ENCODE assay signal across 20 mouse cellular contexts in the genomic region with DNA sequence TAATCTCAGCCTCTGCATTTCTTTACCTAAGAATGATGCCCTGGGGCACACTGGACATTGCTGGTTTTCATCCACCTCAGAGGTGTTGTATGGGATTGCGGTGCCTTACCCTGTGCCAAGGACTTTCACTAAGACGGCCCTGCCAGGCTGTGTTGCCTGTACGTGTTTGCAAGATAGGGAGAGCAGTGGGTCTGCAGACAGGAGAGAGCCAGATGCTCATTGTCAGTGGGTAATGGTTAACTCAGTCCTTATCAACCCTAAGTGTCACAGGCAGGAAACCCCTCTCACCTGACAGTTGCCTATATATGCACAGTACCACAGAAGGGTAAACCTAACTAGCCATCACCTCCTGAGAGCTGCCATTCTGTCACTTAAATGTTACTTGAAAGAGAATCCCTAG.
A peak's percentile ranks its signal among the peaks of the same experiment; 100 is the strongest.
DNase-seq lines count a peak whose midpoint lies in the region; ATAC-seq and TF ChIP-seq lines count a peak whose summit lies in the region.
"Had no signal": no experiment of that assay in that cellular context is flagged by ENCODE, and none has a peak within 500 bp of the region (broad histone marks: within the 10 kb centered on the region; RNA-seq: fewer than 3 reads in every experiment).

No protein-coding gene starts in this region.

- TF ChIP-seq CTCF in left cerebral cortex, adult 2 months (IDR thresholded peaks at IDR 0.05), result no peak

- intact Hi-C loops in heart, postnatal 14 days (cut with DNase I), result loop anchor here (5.0 kb wide), 1 partner anchor 109 kb away; a partner anchor contains a TSS
- intact Hi-C loops in left cerebral cortex, adult 2 months (cut with DNase I), result no loop called here

- peak overlapping the region; percentile 7; the same call in 1 of the 2 replicates for H3K27ac ChIP-seq in forebrain, embryonic 11.5 days (ENCODE audit: low read depth, low read length)
- no peak overlapping the region; the same call in 1 of the 2 replicates for H3K27ac ChIP-seq in forebrain, embryonic 12.5 days
- H3K27ac ChIP-seq in heart, embryonic 15.5 days, result peak overlapping the region; percentile 27; the same call in 1 of the 2 replicates
- 0 out of 2 replicates have a peak overlapping the region, but pooled peaks have one; percentile 32 for H3K27ac ChIP-seq in left cerebral cortex, adult 2 months
- H3K27ac ChIP-seq in neural tube, embryonic 13.5 days (replicated peaks), result peak overlapping the region; percentile 40
- H3K27ac ChIP-seq: limb, embryonic 15.5 days; lung, embryonic 15.5 days had no signal

- no peak overlapping the region for H3K9ac ChIP-seq in forebrain, embryonic 11.5 days (ENCODE audit: low read length)
- no peak overlapping the region for H3K9ac ChIP-seq in forebrain, embryonic 12.5 days
- H3K9ac ChIP-seq in heart, embryonic 15.5 days, result no peak overlapping the region
- H3K9ac ChIP-seq in neural tube, embryonic 13.5 days, result no peak overlapping the region
- H3K9ac ChIP-seq: hindbrain, embryonic 15.5 days; limb, embryonic 15.5 days; lung, embryonic 15.5 days had no signal

- H3K4me2 ChIP-seq in forebrain, embryonic 11.5 days (ENCODE audit: low read depth, low read length, severe bottlenecking), result no peak overlapping the region
- no peak overlapping the region for H3K4me2 ChIP-seq in forebrain, embryonic 12.5 days
- no peak overlapping the region for H3K4me2 ChIP-seq in heart, embryonic 15.5 days
- no peak overlapping the region for H3K4me2 ChIP-seq in neural tube, embryonic 13.5 days
- H3K4me2 ChIP-seq: hindbrain, embryonic 15.5 days; limb, embryonic 15.5 days; lung, embryonic 15.5 days; midbrain, embryonic 11.5 days had no signal

- no peak overlapping the region for H3K4me3 ChIP-seq in forebrain, embryonic 11.5 days (ENCODE audit: low read depth, low read length)
- no peak overlapping the region for H3K4me3 ChIP-seq in forebrain, embryonic 12.5 days (replicated peaks)
- H3K4me3 ChIP-seq in heart, embryonic 15.5 days, result no peak overlapping the region
- H3K4me3 ChIP-seq in left cerebral cortex, adult 2 months, result no peak overlapping the region
- H3K4me3 ChIP-seq in neural tube, embryonic 13.5 days, result no peak overlapping the region
- H3K4me3 ChIP-seq: hindbrain, embryonic 15.5 days; limb, embryonic 15.5 days; lung, embryonic 15.5 days had no signal

- ATAC-seq in forebrain, embryonic 11.5 days (replicated peaks; ENCODE audit: low FRiP score), result no peak
- ATAC-seq in forebrain, embryonic 12.5 days (ENCODE audit: low FRiP score), result no peak
- no peak for ATAC-seq in heart, embryonic 15.5 days (replicated peaks; ENCODE audit: insufficient number of reproducible peaks, insufficient read depth, low FRiP score, low read depth)
- no peak for ATAC-seq in neural tube, embryonic 13.5 days (ENCODE audit: low read depth)
- ATAC-seq: forebrain, embryonic 14.5 days had no signal

- H3K36me3 ChIP-seq in forebrain, embryonic 11.5 days (ENCODE audit: control insufficient read depth, insufficient read depth, low read length), result no peaks in the 10 kb centered on the region
- 0 out of 2 replicates have a peak, but pooled peaks cover 7% of the 10 kb centered on the region for H3K36me3 ChIP-seq in forebrain, embryonic 12.5 days (replicated peaks)
- H3K36me3 ChIP-seq in heart, embryonic 15.5 days, result no peaks in the 10 kb centered on the region; the same call in 1 of the 2 replicates
- peaks cover 9% of the 10 kb centered on the region for H3K36me3 ChIP-seq in neural tube, embryonic 13.5 days
- H3K36me3 ChIP-seq: limb, embryonic 15.5 days had no signal

- WGBS in forebrain, embryonic 11.5 days, result 96% methylated on average over 3 of the region's 3 CpGs
- WGBS in forebrain, embryonic 12.5 days, result 82% methylated on average over 3 of the region's 3 CpGs
- WGBS in heart, embryonic 15.5 days, result 62% methylated on average over 3 of the region's 3 CpGs
- WGBS in neural tube, embryonic 13.5 days, result 88% methylated on average over 3 of the region's 3 CpGs

- H3K4me1 ChIP-seq in forebrain, embryonic 11.5 days (replicated peaks; ENCODE audit: control insufficient read depth, insufficient read depth, low read length), result no peaks in the 10 kb centered on the region
- peaks cover 20% of the 10 kb centered on the region for H3K4me1 ChIP-seq in forebrain, embryonic 12.5 days
- peaks cover 19% of the 10 kb centered on the region for H3K4me1 ChIP-seq in heart, embryonic 15.5 days (replicated peaks)
- H3K4me1 ChIP-seq in neural tube, embryonic 13.5 days (replicated peaks), result peaks cover 44% of the 10 kb centered on the region

- no peaks in the 10 kb centered on the region for H3K27me3 ChIP-seq in forebrain, embryonic 11.5 days (ENCODE audit: control insufficient read depth, insufficient read depth, low read length)
- H3K27me3 ChIP-seq in forebrain, embryonic 12.5 days, result no peaks in the 10 kb centered on the region
- H3K27me3 ChIP-seq in heart, embryonic 15.5 days, result no peaks in the 10 kb centered on the region
- H3K27me3 ChIP-seq in neural tube, embryonic 13.5 days, result no peaks in the 10 kb centered on the region
- H3K27me3 ChIP-seq: hindbrain, embryonic 15.5 days; limb, embryonic 15.5 days; lung, embryonic 15.5 days had no signal

- no peak for DNase-seq in forebrain, embryonic 11.5 days (ENCODE audit: low spot score)
- DNase-seq in heart, postnatal 14 days, result no peak
- no peak for DNase-seq in left cerebral cortex, adult 2 months (ENCODE audit: extremely low spot score in 1 of 2, low spot score in 2 of 2)
- DNase-seq in left cerebral cortex, adult 9 months (ENCODE audit: low spot score in 2 of 2), result no peak
- DNase-seq in neural tube, embryonic 10.5 days (ENCODE audit: extremely low spot score, low spot score), result no peak
- DNase-seq: adrenal gland, adult 2 months; cerebellum, adult 9-11 months; gastrocnemius, postnatal 14 days; kidney, adult 8-10 months; kidney, postnatal 4 days; thymus, adult 18-20 months; thymus, postnatal 4 days had no signal

- no peaks in the 10 kb centered on the region for H3K9me3 ChIP-seq in forebrain, embryonic 11.5 days (ENCODE audit: control insufficient read depth, low read length)
- no peaks in the 10 kb centered on the region for H3K9me3 ChIP-seq in forebrain, embryonic 12.5 days
- no peaks in the 10 kb centered on the region for H3K9me3 ChIP-seq in heart, embryonic 15.5 days (replicated peaks)
- no peaks in the 10 kb centered on the region for H3K9me3 ChIP-seq in neural tube, embryonic 13.5 days
- H3K9me3 ChIP-seq: hindbrain, embryonic 15.5 days; limb, embryonic 15.5 days; lung, embryonic 15.5 days had no signal
